Mouse (Mus musculus): ENCODE results near the gene Slc6a11.

Gene Slc6a11

DNA sequence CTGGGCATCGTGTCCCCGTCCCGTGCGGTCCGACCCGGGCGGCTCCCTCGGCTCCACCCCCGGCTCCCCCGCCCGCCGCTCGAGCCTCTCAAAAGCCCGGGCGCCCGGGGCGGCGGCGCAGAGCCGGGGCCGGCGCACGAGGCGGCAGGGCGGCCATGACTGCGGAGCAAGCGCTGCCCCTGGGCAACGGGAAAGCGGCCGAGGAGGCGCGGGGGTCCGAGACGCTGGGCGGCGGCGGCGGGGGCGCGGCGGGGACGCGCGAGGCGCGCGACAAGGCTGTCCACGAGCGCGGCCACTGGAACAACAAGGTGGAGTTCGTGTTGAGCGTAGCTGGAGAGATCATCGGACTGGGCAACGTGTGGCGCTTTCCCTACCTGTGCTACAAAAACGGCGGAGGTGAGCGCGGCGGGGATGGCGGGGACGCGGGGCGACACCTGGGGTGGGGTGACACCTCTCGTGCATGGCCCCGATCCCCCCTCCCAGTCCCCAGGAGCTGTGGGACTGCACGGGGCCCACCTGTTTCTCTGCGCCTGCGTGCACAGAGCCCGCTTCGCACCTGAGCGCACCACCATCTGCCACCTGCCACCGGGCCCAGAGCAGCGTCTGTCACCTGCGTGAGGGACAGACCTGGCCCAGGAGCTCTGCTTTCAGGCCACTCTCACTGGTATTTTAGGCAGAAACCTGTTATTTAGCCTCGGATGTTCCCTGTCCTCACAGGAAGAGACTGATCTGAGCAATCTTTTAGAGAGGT, at the start of gene Slc6a11:
Gene Slc6a11 (plus strand): TSS at position 120 of the 751 bp plus-strand sequence.
- DNase-seq (ENCODE audit: low read depth, low spot score) = no peak

DNA sequence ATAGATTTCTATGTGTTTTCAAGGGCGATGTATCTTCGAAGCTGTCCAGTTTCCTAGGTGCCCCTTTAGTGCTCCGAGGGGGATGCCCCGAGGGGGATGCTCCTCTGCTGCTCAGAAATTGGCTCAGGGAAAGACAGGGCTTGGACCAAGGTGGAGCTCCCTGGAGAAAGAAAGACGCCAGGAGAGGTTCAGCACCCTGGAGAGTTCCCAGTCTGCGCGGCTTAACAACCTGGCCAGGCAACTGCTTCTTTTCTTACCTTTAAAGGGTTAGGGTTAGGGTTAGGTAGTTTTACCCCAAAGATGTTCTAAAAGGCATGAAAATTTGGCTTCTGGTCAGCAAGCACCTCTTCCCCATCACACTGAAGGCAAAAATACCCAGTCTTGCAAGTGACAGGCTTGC, 43.9 kb upstream of the Slc6a11 start:
- no peak for DNase-seq (ENCODE audit: low read depth, low spot score)

DNA sequence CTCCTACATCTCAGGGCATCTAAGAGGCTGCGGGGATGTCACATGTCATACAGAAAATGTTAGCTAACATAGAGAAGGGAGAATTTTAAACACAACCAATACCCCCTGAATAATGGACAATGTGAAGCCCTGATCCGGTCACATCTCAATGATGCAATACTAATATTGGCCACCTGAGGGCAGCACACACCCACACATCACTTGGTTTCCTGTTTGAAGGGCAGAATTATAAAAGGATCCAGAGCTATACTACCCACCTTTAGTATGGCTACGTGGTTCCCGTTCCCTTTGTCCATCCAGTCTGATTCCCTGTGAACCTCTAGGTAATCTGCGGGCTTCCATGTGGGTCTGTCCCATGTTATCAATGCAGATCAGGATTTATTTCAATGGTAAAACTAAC, 41.4 kb upstream of the Slc6a11 start:
- DNase-seq (ENCODE audit: low read depth, low spot score) = no peak

DNA sequence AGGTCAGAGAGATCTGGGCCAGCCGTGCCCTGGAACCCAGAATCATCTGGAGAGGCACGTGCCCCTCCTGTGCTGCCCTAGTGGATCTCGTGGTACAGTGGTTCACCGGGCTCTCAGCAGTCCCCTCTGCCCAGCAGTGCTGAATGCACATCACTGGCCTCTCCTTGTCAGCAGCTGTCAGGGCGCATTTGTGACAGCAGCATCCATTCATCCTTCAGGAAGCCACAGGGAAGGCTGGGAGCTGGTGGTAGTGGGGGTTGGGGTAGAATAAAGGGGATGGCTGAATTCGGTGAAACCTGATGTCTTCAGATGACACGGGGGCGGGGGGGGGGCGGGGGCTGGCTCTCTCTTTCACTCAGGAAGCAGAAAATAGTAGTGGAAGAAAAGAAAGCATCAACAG, 38.8 kb upstream of the Slc6a11 start:
- DNase-seq (ENCODE audit: low read depth, low spot score) = no peak

DNA sequence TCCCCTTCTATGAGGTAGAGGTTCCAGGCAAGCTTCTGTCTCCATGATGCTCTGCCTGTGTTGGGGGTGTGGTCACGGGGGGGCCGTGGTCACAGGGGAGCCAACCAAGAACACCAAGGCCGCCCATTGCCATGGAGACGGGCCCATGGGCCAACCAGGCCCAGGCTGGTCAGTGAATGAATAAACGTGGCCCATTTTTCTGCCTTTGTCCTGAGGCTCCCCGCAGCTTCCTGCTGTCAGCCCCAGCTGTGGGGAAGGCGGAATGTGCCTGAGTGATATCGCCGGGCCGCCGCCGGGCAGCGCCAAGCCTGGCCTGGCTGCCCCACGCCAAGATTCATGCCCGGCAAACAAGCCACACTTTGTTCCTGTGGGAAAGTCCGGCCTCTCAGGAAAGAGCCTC, 36.8 kb upstream of the Slc6a11 start:
- DNase-seq (ENCODE audit: low read depth, low spot score) = no peak

DNA sequence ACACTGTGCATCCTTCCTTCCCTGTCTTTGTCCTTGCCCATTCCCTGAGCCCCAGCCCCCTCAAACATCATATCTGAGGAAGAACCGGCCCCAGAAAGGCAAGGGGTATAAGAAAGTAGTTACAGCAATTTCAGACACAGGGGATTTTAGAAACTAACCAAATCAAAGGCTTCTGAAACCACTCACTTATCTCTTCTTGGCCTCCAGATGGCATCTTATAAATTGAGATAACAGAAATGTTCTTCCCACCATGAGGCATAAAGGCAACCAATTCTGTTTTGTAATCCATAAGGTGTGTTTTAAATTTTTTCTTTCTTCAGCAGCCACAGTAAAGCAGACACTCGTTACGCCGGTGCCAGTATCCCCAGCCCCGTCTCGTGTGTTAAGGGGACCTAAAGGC, 34.5 kb upstream of the Slc6a11 start:
- no peak for DNase-seq (ENCODE audit: low read depth, low spot score)

DNA sequence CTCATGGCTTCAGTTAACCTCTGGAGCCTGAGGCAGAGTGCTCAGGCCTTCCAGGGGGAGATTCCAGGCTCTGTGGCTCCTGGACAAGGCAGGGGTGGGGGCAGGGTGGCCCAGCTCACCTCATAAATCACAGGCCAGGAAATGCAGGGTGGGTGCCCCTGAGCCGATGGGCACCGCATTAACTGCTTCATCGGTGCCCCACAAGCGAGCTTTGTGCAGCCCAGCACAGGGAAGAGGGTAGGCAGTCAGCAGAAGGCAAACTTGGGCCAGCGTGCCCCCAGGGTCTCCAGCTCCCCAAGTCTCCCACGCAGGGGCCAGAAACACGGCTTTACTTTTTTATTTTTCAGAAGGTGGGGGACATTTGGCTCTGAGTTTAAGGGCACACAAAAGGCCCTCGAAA, 29.1 kb upstream of the Slc6a11 start:
- DNase-seq (ENCODE audit: low read depth, low spot score) = no peak

DNA sequence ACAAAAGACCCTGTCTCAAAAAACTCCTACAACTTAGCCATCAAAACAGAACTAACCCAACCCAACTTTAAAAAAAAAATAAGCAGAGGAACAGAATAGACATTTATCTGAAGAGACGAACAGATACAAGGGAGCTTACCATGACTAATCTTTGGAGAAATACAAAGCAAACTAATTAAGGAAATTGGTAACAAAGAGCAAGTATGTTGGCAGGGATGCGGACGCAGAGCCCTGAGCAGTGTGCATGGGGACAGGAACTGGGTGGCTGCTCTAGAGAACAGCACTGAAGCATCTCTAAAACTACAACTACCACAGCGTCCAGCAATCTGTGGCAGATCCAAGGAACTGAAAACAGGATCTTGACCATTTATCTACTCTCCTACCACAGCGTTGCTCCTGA, 11.5 kb upstream of the Slc6a11 start:
- no peak for DNase-seq (ENCODE audit: low read depth, low spot score)

DNA sequence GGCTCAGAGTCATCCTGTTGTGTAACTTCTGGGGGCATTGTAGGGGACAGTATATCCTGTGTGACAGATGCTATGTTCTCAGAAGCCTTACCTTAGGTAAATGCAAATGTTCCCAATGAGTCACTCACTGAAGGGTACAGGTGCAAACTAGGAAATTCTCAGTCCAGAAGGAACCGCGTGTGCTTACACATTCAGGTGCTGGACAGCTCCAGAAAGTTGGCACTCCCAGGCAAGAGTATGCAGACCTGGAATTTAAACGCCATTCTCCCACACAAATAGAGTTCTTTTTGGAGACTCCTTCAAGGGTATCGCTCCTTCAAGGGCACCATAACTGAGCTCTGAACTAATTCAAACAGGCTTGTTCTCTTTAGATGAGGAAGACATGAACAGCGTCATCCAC, 5.5 kb upstream of the Slc6a11 start:
- no peak for DNase-seq (ENCODE audit: low read depth, low spot score)

DNA sequence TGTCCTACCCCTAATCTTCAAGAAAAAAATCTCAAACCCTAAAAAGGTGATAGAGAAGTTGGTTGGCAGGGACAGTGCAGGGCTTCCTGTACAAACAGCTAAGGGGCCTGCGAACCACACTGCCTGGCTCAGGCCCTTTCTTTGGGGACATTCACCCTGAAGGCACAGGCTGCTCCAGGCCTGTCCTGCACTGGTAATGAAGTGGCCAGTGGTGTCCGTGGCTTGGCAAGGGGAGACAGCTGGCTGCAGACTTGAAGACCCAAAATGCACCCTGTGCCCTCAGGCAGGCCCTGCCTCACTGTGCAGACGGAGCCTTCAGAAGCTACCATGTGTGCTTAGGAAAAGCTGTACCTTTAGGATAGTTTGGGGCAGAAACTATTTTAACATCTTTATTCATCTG, 1.4 kb downstream of the Slc6a11 start:
- DNase-seq (ENCODE audit: low read depth, low spot score) = no peak

DNA sequence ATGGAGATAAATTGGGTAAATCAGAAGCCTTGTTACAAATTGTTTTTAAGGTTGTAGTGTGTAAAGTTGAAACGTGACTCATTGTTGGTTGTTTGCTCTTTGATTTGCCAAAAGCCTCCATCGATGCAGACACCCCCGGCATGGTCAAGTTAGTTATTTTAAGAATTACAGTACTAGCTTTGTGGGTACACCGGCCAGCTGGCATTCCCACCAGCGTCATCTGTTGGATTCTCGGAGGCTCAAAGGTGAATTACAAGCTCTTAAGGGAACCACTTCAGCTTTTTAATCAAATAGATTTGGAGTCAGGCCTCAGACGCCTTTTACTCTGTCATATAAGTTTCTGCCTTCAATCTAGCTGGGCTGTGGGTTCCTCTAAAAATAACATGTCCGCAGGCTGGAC, 1.9 kb downstream of the Slc6a11 start:
- no peak for DNase-seq (ENCODE audit: low read depth, low spot score)

DNA sequence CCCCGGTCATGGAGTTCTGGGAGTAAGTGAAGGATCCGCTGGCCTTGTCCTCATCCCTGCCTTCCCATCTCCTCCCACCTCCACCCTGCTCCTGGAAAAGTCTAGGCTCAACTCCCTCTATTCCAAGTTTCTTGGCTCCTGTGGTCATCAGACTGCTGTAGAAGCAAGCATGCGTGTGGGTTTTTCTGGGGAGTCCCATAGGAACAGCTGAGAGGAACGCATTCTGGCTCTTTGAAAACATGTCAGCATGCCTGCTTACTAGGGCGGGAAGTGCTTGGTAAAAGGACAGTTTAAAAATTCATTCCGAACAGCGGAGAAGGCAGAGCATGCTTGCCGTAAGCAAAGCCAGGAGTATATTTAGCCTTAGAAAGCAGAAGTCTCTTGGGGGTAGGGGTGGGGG, 7.9 kb downstream of the Slc6a11 start:
- DNase-seq (ENCODE audit: low read depth, low spot score) = no peak

DNA sequence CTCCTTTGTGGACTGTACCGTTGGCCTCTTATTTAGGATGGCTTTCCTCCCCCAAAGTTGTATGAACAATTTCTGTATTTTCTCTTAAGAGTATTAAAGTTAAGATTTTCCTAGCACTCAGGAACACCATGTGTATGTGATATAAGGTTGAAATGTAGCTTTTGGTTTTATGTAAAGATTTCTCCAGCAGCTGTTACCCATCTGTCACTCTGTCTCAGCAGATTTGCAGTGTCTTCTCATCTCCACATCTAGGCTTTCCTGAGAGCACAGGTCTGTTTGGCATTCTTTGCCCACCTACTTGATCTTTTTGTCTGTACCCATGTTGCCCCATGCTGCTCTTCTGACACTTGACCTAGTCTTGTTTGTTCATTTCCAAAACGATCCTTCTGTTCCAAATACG, 10.4 kb downstream of the Slc6a11 start:
- DNase-seq (ENCODE audit: low read depth, low spot score) = no peak

DNA sequence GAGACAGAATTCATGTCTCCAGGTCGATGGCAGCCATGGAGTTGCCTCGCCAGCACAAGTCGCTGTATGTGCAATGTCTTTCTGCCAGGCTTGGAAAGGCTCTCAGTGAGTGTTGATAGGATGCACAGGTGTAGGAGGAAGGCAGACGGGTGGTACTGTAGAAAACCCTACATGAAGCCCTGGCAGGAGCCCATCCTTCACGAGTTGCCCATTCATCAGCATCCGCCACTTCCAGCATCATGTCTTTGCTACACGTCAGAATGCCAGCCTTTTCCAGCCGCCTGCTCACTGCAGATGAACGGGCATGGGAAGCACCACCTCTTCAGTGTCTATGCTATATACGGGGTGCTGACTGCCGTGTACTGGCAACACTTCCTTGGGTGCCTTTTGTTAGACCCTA, 11.4 kb downstream of the Slc6a11 start:
- DNase-seq (ENCODE audit: low read depth, low spot score) = no peak

DNA sequence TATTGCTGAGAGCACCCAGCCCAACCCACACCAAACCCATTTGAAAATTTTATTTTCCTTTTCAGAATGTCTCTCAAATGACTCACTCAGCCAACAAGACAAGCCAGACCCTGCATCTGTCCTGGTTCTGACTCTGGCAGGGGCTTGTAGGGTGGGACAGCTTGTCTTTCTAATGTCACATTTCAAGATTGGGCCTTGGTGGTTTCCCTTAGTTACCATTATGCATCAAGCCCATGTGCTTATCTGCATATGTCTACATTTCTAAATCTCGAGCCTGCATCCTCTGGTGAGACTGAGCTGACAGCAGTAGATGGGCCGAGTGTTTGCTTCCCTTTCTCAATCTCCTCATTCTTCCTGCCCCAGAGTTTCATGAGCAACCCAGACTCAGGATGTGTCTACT, 12.5 kb downstream of the Slc6a11 start:
- no peak for DNase-seq (ENCODE audit: low read depth, low spot score)

DNA sequence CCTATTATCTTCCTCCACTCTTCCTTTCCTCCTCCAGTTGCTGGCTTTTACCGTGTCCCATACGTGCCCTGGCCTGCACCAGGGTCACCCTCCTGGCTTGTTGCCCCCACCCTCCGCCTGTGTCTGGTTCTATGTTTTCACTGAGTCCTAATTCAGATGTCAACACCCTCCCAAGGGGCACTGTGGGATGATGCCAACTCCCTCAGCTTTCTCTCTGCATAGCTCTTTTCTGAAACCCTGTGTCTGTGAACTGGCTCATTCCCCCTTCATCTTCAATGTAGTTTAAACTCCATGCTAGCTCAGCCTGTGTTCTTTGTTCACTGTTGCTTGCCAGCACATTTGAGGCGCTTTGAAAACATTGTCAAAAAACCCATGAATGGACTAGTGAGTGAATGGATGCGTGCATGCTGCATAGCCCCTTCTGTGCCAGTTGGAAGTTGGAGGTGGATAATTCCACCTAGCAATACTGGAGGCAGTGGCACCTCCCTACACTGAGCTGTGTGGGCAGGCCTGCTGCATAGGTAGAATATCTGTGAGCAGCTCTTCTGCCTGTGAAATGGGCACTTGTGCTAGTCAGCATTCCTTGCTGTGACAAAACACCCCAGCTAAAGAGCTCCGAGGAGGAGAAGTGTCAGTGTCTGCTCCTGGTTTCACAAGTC, 13.5 kb downstream of the Slc6a11 start:
- no peak for DNase-seq (ENCODE audit: low read depth, low spot score)

DNA sequence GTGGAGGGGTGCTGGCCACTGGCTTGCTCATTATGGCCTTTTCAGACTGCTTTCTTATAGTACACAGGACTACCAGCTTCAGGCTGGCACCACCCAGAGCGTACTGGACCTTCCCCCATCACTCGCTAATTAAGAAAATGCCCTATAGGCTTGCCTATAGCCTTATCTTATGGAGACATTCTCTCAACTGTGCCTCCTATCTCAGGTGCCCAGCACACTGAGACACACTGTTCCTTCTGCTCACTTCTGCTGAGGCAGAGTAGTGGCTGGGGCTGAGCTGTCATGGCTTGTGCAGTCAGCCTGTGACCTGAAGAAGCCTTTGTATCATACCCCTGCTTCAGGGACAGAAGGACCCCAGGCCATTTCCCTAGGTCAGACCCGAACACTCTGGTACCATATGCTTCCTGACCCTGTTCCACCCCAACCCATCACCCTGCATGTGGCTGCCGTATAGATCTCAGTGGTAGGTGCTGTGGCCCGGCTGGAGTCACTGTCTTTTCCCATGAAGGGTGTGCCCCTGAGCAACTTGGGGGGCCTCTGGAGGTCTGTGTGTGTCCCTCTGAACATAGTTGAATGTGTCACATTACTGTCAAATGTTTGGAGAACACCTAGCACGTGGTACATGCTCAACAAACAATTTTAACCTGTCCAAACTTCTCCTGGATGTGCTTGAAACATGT, 14.7 kb downstream of the Slc6a11 start:
- no peak for DNase-seq (ENCODE audit: low read depth, low spot score)

DNA sequence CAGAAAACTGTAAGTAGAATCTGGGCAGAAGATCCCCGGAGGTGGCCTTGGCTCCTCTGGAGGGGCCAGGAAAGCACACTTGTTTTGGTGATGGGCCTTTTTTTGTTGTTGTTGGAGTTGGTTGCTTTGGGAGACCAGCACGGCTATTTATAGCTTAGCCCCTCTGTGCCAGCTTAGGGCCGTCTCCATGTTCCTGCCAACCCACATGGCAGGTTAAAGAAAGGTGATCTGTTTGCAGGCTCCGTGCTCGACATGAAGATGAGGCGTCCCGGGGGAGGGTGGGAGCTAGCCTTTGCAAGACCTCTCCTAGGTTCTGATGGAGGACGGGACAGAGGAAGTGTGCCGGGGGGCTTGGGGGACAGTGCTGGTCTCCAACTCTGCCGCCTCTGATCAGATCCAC, 24.7 kb downstream of the Slc6a11 start:
- DNase-seq (ENCODE audit: low read depth, low spot score) = no peak

DNA sequence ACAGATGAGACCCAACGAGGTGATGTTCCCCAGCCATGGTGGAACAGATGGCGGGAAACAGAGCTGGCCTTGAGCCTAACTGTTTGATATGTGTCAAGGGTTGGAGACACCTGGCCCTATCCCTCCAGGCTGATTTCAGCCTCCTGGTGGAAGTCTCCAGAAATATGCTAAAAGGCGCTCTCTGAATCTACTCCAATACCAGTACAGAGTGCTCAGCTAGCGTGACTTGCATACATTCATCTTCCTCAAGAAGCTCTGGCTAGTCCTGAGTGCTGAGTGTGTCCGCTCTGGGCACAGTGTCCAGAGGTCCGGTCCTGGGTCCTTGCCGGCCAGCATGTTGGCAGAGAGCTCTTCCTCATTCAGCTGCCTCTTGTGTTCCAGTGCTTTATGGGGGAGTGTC, 27.8 kb downstream of the Slc6a11 start:
- DNase-seq (ENCODE audit: low read depth, low spot score) = no peak

DNA sequence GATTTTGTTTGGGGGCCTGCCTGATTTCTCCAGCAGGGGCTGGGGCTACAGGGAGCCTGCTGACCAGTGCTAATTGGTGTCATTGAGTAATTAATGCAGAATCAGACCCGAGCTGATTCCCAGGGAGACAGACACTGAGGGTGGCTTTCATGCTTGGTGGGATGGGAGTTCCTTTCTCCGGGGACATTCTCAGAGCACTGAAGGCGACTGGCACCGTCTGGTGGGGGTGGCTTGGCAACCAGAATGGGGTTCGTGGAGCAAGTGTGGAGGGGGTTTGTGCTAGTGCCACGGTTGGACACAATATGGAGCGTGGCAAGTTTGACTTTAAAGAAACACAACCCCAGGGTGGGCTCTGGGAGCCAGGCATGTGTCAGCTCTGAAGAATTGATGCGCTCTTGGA, 29.7 kb downstream of the Slc6a11 start:
- DNase-seq (ENCODE audit: low read depth, low spot score) = no peak

DNA sequence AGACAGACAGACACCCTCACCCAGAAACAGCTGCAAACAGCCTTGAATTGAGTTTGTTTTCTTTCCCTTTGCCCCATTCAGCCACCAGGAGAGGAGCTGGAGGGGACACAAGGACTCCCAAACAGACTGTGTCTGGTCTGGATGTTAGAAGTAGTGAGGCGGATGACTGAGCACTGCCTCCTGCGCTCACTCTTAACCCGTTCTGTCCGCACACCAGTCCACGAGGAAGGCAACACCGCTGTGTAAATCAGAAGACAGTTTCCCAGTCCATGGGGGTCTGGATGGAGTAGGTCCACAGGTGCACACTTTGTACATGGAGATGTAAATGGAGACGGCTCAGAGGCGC, 43.0 kb downstream of the Slc6a11 start:
- no peak for DNase-seq (ENCODE audit: low read depth, low spot score)

DNA sequence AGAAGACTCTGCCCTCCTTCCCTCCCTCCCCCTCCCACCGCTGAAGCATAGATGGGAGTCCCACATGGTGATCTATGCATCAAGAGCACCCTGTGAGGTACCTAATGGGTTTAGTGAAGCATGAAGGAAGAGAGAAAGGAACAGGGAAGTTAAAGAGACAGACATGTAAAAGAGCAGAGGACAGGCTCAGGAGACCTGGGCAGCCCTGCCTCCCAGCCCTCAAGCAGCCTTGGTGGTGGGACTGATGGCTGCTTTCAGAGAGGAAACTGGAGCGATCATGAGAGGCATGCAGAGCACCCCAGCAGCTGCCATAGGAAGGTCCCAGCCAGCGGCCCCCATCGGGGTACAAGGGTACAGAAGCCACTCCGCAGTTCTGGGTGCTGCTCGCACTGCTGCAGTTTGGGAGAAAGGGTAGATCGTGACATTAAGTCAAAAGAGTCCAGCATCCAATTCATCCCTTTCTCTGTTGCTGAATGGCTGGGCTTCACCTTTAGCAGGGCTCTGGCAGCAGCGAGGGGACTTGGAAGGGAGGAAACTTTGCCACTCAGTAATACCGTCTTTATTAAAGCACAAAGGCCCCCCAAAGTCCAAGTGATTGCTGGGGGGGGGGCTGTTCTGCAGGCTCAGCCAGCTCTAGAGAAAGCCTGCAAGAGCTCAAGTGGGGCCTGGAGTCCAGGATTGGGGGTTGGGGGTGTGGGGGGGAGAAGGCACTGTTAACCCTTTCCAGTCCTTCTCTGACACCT, 43.5 kb downstream of the Slc6a11 start:
- no peak for DNase-seq (ENCODE audit: low read depth, low spot score)

Data from telencephalon, adult 2 months (tissue).